Mouse (Mus musculus) lung, postnatal 25 days (tissue): ENCODE data around the gene Steap2.

Experiments used
- DNase-seq: peaks from one replicate; pipeline ENCODE4 v3.0.0; 2022; ENCODE audit warnings: low spot score

The Steap2 gene

DNA sequence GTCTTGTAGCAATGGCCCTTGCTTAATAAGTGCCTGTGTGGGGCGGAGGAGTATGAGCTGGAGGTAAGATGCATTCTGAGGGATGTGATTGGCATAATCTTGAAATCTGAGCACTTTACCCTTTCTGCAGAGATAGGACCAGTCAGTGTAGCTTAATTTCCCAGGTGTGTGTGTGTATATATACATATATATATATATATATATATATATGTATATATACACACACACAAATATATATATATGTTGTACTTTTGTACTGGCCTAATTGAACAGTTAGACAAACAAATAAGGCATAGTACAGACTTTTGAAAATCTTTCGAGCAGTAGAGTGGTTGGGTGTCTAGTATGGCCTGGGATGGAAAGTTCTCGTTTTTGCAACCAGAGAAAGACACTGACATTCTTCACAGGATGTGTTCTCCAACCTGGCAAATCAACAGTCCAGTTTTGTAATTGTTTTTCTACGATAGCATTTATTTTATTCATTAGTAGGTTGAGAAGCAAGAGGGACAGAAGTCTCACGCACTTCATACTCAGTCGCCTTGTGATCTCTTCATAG lies 29.9 kb downstream of the Steap2 start:
- no peak for DNase-seq

DNA sequence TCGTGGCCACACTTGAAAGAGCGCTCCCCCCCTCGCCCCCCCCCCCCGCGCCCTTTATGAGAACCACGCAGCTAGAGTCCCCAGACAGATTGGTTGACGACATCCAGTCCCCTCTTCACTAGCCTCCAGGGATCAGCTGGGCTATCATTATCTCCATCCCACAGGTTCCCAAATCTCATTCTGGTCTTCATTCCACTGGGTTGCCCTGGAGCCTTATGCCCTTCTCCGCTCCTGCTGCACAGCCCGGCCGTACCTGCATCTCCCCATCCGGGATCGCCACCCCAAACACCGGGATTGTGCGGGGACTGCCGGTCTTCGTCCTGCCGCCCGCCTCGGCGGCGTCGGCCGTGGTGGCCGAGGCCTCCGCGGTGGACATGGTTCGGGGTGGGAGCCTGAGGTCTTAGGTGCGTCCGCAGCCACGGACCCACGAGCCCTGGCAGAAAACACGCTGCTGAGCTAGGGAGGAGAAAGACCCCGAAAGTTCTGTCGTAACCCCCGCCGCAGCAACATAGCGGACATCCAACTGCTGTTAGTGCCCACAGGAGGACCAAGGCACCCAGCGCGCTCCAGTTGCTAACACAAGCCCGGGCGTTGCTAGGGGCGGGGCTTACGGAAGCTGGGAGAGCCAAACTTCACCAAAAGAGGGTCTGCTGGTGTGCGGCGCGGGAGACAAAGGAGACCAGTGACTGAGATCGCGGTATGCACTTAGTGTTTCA lies 30.6 kb downstream of the Steap2 start, which contains the start of gene Cfap69:
Cfap69 (minus strand) TSS at position 585 of the 716 bp plus-strand sequence.
- DNase-seq, result peak; percentile 53

- peak; percentile 14 for DNase-seq
Observed at GRCm38 (mm10) chr5:5663057-5663456, 31.3 kb downstream of the Steap2 start.

GRCm38 (mm10) chr5:5658680-5659079 lies 35.7 kb downstream of the Steap2 start:
- peak; percentile 12 for DNase-seq

DNA sequence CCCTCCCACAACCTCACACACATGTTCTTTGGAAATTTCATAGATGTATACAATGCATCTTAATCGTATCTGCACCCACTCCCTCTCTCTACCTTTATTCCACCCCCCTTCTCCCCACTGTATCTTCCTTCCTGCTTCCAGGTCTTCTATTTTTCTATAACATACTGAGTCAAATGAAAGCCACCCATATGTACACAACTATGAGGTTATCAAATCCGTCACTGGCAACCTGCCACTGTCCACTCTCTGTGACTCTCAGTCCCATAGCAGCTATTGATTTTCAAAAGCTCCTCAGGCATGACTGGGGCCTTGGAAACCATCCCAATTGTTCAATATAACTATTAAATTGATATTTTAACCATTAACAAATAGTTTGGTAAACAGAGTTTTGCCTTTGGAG lies 36.4 kb downstream of the Steap2 start:
- no peak for DNase-seq

- no peak for DNase-seq
Observed at GRCm38 (mm10) chr5:5648817-5649569, 45.4 kb downstream of the Steap2 start.

- no peak for DNase-seq
Observed at GRCm38 (mm10) chr5:5646173-5646572, 48.2 kb downstream of the Steap2 start.

GRCm38 (mm10) chr5:5638496-5638895 lies 55.9 kb downstream of the Steap2 start:
- no peak for DNase-seq

- no peak for DNase-seq
Observed at GRCm38 (mm10) chr5:5625491-5625890, 68.9 kb downstream of the Steap2 start.

DNA sequence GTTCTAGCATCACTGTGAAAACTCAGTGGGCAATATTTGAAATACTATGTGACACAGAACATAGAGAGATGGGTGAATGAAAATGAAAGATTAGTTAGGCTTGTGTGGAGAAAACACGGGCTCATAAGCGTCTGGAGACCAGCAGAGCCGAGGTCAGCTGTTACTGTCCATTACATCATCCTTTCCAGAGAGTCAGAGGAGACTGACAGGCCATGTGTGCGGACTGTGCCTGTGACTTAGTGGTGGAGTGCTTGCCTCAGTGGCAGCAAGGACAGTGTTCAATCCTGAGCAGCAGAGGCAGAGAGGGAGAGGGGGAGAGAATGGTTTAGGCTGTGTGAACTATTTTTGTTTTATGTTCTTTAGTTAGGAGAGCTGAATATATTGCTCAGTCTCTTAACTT lies 76.0 kb downstream of the Steap2 start:
- DNase-seq, result no peak
